Mouse (Mus musculus) T-cell, adult 2 months (primary cell): ENCODE results near the gene Ccdc134.

Experiments
- DNase-seq: peaks from one replicate; pipeline ENCODE4 v3.0.0; 2022; ENCODE audit warnings: low spot score

Ccdc134 gene

DNA sequence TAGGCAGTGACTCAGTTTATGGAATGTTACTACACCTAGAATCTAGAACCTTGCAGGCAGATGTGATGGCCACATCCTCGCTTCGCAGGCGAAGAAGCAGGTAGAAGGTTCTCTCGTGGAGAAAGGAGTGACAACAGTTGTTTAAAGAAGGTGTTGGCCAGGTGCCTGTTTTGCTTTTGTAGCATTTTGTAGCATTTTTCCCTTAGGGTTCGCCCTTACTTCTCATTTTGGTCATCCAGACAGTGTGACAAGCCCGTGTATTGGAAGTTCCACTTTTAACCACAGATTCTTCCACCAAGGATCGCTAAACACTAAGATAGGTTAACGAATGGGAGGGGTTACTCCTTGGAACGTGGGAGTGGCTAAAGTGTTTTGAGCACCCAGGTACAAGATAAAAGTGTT, 20.8 kb downstream of the Ccdc134 start:
- no peak for DNase-seq

DNA sequence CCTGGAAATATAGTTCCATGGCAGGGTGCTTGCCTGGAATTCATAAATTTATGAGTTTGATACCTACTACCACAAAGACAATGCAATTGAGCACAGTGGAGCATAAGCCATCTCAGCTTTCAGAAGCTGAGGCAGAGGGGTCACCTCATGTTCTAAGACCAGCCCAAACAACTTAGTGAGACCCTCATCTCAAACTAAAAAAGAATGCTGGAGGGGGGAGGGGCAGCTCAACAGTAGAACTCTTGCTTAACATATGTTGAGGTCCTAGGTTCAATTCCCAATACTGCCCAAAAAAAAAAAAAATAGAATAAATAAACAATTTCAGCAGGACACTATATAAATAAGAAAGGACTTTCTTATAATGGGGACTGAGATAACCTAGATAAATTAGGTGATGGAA, 22.3 kb downstream of the Ccdc134 start:
- no peak for DNase-seq

DNA sequence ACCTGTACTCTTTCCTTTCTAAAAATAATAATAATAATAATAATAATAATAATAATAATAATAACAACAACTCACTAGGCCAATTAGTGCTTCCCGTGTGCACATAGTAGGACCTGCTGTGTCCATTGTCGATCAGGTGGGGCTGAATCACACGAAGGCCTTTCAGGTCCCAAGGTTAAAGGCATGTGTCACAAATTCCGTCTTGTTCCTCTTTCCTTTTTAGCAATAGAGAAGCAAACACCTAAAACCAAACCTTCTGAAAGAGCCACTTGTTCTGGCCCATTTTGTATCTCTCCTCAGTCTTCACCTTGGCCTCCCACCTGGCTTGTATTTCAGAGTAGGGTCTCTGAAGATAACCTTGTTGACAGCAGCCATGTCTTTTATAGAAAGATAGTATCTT, 23.5 kb downstream of the Ccdc134 start:
- no peak for DNase-seq

DNA sequence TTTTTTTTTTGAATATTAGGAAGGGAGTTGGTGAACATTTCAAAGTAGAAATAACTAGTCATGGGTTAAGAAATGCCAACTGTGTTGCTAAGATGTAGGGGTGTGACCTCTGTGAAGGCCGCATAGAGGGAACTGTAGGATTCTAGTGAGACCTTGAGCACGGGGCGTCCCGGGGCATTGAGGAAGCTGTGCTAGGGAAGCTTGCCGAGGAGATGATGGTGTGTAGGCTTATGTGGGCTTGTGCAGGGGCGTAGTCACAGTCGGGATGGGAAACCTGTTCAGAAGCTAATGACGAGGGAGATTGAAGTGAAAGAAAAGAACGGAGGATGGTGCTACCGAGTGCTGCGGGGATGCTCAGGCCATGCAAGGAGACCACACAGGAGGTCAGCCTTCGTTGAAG, 24.3 kb downstream of the Ccdc134 start:
- no peak for DNase-seq

DNA sequence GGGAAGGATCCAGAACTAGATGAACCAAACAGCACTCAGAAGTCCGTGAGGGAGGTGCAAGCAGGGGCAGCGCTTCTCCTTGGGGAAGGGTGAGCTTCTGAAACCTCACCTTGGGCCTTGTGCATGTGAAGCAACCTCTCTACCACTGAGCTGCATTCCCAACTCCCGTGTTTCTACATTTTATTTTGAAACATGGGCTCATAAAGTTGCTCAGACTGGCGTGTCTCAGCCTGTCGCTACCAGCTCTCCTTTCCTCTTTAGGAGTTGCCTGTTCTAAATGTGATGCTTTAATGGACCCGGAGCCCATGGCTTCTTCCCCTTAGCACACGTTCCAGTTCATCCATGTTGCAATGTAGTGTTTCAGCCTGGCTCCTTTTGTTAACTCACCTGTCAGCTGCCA, 24.7 kb downstream of the Ccdc134 start:
- no peak for DNase-seq

DNA sequence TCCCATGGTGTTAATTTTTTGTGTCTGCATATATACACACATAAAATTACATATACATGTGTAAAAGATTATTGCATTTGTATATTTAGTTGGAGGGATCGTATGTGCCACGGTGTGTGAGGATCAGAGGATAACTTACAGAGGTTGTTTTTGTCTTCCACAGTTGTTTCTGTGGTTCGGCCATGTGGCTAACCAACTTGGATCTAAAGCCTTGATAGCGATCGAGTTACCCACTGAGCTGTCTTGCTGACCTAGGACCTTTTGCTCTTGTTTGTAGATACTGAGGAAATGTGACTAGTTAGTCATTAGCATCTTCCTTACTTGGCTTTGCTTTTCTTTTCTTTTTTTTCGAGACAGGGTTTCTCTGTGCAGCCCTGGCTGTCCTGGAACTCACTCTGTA, 28.6 kb downstream of the Ccdc134 start:
- DNase-seq: peak; percentile 39

DNA sequence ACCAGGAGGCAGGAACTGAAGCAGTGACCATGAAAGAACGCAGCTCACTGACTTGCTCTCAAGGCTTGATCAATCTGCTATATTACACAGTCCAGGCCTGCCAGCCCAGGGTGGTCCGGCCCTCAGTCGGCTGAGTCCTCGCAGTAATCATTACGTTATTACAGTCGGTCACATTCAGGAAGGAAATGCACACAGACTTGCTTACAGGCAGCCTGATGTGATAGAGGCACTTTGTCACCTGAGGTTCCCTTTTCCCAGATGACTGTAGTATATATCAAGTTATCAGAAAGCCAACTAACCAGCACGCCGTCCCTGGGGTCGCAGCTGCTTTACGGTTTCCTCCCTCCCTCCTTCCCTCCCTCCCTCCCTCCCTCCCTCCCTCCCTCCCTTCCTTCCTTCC, 29.2 kb downstream of the Ccdc134 start:
- DNase-seq: no peak

DNA sequence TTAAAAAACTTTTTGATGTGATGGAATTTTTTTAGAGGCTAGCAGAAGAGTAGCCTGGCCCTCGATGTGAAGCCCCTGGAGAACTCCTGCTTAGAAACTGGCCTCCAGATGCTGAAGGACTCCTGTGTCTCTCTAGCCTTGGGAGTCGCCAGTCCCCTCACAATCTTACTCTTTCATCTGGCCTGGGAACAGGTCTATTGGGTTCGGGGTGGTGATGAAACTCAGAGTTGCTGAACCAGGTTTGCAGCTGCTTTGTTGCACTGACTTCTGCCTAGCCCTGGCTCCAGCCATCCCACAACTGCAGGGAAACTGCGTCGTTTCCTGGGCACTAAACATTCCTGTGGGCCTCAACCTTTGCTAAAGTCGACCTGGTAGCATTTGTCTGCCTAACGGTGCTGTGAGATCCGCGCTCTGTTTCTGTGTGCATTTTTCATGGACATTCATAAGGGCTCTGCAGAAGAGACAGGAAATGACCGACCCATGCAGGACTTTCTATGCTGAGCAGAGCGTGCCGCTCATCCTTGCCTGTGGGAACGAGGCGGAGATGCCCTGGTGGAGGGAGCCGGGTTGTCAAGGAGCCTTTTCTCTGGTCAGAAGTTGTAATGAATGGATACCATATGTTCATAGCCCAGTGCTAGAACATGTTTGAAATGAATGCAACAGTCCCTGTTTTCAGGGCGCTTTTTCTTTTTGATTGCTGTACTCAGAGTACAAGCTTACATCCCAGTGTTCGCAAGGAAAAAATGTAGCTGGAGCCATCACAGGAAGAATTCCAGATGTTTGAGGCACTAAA, 30.7 kb downstream of the Ccdc134 start:
- no peak for DNase-seq

DNA sequence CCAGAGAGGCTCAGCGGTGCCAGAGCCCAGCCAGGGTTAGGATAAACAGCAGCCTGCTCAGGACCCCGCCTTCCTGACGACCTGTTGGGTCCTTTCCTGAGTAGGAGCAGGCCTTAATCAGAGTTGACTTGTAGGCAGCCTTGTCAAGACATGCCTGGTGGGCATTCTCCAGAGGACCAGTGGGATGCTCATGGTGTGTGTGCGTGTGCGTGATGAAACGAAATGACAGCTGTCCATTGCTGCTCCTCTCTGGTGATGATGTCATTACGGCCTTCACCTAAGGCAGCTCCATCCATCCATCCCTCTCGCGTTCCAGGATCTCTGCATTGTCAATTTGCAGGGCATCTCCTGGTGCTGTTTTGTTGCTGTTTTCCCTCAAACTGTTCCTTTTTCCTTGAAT, 31.7 kb downstream of the Ccdc134 start:
- no peak for DNase-seq

DNA sequence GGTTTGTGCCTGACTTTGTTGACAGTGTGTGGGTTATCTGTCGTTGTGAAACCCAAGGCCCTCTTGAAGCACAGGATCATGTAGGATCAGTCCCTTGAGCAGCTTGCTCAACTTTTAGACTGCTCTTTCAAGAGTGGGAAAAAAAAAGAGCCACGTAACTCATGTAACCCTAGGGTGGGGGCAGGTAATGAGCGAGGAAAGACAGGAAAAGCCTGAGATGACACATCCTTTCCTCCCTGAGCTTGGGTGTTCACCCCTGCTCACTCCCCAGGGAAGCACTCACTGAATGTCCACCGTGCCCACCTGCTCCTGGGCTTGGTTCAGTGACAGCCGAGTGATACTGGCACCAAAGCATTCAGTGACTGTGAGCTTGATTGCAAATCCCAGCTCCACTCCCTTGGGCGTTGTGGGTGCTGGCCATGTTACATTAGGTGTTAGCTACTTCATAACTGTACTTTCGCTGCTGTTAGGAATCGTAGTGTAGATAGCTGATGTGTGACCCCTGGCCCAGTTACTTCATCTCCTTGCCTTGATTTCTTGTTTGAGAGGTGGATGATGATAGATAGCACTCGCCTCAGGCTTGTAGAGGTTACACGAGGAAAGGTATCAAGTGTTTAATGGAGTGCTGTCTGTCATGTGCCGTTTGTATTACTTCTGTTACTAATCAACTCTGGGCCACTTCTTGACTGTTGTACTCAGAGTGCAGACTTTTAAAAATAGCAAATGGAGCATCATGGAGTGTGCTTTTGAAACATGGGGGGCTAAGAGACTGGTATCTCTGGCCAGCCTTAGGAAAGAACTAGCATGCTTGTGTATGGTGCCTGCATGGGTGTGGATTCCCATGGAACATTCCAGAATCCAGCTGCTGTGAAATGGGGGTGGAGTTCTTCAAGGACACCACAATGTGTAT, 33.3 kb downstream of the Ccdc134 start:
- no peak for DNase-seq

DNA sequence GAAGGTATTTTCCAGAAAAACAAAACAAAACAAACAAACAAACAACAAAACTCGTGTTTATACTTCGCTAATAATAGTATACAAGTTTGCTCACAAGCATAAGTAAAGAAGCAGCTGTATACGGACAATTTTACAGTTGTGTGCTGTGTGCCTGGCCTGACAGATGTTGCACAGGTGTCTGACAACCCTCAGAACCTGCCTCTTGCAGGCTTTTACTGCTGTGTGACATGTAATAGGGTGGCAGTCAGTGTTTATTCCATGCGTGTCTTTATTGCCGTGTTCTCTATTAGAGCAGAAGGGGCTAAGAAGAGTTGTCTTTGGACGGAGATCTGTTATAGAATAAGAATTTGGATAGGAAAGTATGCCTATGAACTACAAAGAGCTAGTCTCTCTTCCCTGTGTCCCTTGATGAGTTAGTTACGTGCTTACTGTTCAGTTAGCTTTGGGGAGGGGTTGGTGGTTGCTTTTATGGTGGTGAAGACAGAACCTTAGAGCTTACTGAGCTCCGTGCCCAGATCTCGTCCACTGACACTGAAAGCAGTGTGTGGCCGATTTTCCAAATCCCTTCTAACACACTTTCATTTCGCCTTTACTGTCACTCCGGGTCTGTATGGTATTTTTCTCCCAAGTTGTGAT, 34.4 kb downstream of the Ccdc134 start:
- DNase-seq: peak; percentile 44

DNA sequence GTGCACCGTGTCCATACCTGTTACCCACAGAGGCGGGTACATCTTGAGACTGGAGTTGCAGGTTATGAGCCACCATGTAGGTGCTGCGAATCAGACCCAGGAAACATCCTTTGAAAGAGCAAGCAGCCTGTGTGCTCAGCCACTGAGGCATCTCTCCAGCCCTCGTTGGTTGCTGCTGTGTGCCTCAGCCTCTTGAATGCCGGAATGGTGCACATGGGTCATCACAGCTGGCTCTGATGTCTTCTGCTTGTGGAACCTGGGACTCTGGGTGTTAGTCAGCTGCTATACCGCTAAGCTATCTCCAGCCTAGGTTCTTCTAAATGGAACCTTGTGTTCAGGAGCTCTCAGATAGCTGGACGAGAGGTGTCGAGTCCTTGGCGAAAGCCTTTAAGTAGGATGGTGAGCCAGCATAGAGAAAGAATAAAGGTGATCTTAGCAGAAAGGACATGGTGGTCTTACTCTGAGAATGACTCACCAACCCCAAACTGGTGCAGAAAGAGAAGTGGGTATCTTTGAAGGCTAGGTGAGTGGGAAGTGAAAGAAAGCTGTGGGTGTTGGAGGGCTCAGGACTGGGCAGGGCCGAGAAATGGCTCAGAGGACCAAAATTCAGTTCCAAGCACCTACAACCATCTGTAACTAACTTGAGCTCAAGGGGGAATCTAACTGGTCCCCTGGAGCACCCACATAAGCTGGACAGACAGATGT, 35.8 kb downstream of the Ccdc134 start:
- DNase-seq: no peak

DNA sequence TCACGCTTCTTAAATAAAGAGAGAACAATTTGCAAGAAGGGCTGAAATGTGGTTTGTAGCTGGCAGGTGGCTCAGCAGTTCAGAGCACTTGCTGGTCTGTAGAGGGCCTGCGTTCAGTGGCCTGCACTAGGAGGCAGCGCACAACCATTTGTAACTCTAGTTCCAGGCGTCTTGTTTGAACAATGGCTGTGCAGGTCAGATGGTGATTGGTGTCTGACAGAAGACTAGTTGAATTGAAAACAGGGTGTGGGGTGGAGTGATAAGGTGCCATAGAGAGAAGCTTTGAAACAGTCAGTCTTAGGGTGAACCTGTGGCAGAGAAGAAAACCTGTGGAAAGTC, 36.3 kb downstream of the Ccdc134 start:
- no peak for DNase-seq

DNA sequence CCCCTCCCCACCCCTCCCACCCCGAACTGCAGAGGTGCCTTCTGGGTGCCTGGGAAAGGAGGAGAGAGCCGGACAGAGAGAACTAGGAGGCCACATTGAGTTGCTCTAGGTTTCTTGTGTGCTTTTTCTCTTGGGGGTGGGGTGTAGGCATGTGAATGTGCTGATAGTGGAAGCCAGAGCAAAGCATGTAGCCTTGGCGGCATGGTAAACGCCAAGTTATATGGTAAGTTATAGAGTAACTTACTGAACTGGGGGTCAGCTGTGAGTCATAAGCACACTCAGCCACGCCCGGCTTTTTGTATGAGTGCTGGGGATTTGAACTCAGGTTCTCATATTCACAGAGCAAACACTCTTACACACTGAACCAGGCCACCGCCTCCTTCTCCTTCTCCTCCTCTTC, 36.8 kb downstream of the Ccdc134 start:
- DNase-seq: no peak

DNA sequence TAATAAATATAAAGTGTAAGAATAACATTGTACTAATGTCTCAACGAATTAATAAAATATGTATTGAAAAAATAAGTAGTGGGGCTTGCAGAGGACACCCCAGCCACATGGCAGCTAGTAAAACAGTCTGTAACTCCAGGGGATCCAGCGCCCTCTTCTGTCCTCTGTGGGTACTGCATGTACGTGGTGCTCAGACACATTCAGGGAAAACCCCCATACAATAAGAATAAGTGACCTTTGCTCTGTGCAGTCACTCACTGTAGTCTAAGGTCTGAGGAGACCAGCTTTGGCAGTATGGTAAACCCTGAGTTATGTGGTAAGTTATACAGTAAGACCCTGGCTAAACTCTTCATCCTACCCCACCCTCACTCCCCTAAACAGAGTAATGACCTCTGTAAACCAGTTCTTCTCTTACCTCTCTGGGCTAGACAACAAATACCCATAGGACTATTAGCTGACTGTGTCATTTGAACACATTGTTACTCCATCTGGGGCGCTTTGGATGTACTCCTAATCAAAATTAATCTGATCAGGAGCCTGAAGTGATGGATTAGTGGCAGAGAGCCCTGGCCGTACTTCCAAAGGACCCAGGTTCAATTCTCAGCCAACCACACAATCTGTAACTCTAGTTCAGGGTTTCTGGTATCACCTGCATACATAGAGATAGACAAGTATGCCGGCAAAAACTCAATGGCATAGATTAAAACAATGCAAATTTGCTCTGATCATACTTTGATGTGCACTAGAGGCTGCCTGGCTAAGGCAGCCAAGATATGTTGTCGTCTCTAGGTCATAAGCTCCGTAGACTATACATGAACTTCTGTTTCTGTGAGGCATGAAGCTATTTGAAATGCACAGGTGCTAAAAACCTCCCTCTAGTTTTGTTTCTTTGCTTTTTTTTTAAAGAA, 37.9 kb downstream of the Ccdc134 start:
- peak; percentile 84 for DNase-seq

DNA sequence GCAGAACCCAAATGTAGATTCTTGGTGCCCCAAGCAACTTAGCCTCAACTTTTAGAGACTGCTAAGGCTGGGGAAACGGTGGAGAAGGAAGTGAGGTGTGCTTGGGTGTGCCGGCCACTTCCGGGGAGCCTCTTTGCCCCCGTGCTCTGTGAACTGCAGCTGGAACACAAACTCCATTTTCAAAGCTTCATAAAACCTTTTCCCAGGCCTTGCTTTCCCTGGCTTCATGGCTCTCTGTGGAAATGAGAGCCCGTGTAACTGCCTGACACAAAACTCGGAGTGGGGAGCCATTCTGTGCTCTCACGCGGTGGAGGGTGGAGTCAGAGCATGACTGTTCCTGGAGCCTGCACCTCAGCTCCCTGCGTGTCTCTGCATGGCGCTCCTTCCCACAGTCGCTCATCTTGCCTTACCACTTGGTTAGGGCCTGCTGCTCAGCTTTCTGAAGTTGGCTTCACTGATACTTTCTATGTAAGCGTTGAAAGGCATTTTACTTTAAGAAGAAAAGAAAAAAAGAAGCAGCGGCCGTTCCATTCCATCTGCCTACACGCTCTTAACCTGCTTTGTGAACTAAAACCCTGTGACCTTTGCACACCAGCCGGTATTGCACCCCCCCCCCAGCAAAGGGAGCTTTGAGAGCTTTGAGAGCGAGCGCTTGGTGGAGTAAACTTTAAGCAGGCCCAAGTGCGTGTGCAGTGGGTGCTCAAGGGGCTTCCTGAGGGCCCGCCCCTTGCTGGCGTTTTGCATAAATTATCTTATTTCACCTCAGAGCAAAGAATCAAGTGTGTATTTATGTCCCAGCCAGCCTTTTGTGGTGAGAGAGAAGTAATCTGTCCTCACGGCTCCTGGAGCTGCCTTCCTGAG, 38.7 kb downstream of the Ccdc134 start:
- peak; percentile 79 for DNase-seq

DNA sequence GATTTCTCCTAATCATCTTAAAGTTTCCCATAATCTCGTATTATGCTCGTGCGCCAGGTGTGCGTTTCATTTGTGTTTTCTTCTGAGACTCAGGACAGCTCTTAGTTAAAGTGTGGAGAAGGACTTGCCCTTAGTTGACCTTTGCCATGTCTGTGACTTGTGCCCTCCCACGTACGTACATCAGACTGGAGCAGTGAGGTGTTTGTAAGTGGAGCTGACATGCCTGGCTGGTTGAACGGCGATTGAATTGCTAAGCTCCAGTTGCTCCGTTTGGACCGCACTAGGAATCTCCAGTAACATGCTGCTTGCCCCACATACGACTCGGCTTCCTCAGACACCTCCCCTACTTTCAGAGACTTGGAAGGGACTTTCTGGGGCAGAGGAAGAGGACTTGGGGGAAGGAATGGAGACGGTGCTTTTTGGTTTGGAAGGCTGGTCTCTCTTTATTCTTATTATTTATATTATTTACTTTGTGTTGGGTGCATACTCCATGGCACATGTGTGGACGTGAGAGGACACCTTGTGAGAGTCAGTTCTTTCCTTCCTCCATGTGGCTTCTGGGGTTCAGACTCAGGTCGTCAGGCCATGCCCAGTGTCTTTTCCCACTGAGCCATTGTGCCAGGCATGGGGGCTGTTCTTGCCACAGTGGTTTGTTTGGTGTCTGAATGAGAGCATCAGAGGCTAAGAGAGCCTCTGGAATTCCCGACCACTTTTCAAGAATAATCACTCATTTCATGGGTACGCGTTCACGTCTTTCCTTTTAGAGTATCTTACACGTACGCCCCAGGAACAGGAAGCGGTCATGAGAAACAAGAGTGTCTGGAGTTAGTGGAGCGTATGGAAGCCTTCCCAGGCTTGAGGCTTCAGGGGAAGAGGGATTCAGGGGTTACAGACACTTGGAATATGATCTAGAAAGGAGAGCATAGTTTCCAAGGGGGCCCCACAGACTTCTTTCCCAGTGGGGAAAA, 39.8 kb downstream of the Ccdc134 start:
- DNase-seq: no peak

DNA sequence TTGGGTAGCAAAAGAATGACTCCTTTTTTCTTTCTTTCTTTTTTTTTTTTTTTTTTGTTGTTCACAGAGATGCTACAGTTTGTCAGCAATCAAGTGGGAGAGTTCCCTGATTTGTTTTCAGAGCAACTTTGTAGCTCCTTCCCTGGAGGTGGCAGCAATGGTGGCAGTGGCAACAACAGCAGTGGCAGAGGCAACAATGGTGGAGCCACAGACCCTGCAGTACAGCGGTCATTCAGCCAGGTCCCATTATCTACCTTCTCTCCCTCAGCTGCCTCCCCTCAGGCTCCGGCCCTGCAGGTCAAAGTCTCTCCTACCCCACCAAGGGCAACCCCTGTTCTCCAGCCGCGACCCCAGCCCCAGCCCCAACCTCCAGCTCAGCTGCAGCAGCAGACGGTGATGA, 41.9 kb downstream of the Ccdc134 start:
- no peak for DNase-seq
